Mouse (Mus musculus): Measurements from ENCODE around the gene Tomm20l. TPM values are rescaled to one million over a fixed set of nuclear protein-coding genes. Genes with fewer than 3 reads are reported as not detected.

The Tomm20l gene
- total and polyA plus RNA-seq, 3 experiments = 0.29 TPM; not detected in 2

GRCm38 (mm10) chr12:71113675-71114288 is 2.6 kb downstream of the Tomm20l start:
- peak; percentile 85 for TF ChIP-seq MYB (IDR thresholded peaks at IDR 0.05; ENCODE audit: low read depth, low read length)
- TF ChIP-seq MAX (IDR thresholded peaks at IDR 0.05; ENCODE audit: low read length) = peak; percentile 78
- no peak for TF ChIP-seq UBTF (IDR thresholded peaks at IDR 0.05; ENCODE audit: borderline replicate concordance, insufficient read depth, low read depth, low read length)
- peak in 1 of 2 experiments; percentile 63; a peak in 1 of 4 replicates for TF ChIP-seq POLR2A (IDR thresholded peaks at IDR 0.05; ENCODE audit: control insufficient read depth in 1 of 2, insufficient read depth in 1 of 2, low read depth in 1 of 2, low read length in 2 of 2, poor library complexity in 1 of 2)
- peak; percentile 79 for TF ChIP-seq MXI1 (IDR thresholded peaks at IDR 0.05; ENCODE audit: low read depth, low read length)
- peak; percentile 64 for TF ChIP-seq HCFC1 (IDR thresholded peaks at IDR 0.05; ENCODE audit: low read depth, low read length)
- TF ChIP-seq ETS1 (IDR thresholded peaks at IDR 0.05; ENCODE audit: low read depth, low read length) = peak; percentile 67; the same call in 1 of the 2 replicates
- TF ChIP-seq CHD1 (IDR thresholded peaks at IDR 0.05; ENCODE audit: low read depth, low read length) = 0 out of 2 replicates have a peak, but pooled peaks have one; percentile 25
- TF ChIP-seq MEF2A (IDR thresholded peaks at IDR 0.05; ENCODE audit: extremely low read depth, insufficient replicate concordance, low read depth, low read length, poor library complexity, severe bottlenecking) = no peak
- TF ChIP-seq MAZ (IDR thresholded peaks at IDR 0.05; ENCODE audit: low read depth, low read length) = peak; percentile 83; the same call in 1 of the 2 replicates
- peak; percentile 68; the same call in 1 of the 2 replicates for TF ChIP-seq ELF1 (IDR thresholded peaks at IDR 0.05; ENCODE audit: low read depth, low read length)
- TF ChIP-seq POLR2AphosphoS2 (IDR thresholded peaks at IDR 0.05; ENCODE audit: low read length) = peak; percentile 60; the same call in 1 of the 2 replicates
- TF ChIP-seq MYC (IDR thresholded peaks at IDR 0.05; ENCODE audit: low read depth, low read length) = peak; percentile 80; the same call in 1 of the 2 replicates
- peak; percentile 89 for TF ChIP-seq SIN3A (IDR thresholded peaks at IDR 0.05; ENCODE audit: low read length)
- TF ChIP-seq NELFE (IDR thresholded peaks at IDR 0.05; ENCODE audit: low read depth, low read length) = peak; percentile 66
- no peak for TF ChIP-seq E2F4 (IDR thresholded peaks at IDR 0.05; ENCODE audit: borderline replicate concordance, low read depth, low read length)
- TF ChIP-seq ZKSCAN1 (IDR thresholded peaks at IDR 0.05; ENCODE audit: low read depth, low read length) = no peak
- TF ChIP-seq RAD21 (IDR thresholded peaks at IDR 0.05; ENCODE audit: low read depth, low read length) = no peak
- TF ChIP-seq USF1 (IDR thresholded peaks at IDR 0.05; ENCODE audit: low read depth, low read length) = peak; percentile 63; the same call in 1 of the 2 replicates
- TF ChIP-seq TBP (IDR thresholded peaks at IDR 0.05; ENCODE audit: low read depth, low read length) = 0 out of 2 replicates have a peak, but pooled peaks have one; percentile 36
- TF ChIP-seq JUND (IDR thresholded peaks at IDR 0.05; ENCODE audit: low read depth, low read length) = no peak
- TF ChIP-seq EP300 (IDR thresholded peaks at IDR 0.05; ENCODE audit: low read depth in 1 of 2, low read length in 2 of 2) = peak in 1 of 2 experiments; percentile 72; a peak in 2 of 4 replicates
- no peak for TF ChIP-seq TCF12 (IDR thresholded peaks at IDR 0.05; ENCODE audit: low read depth, low read length)
- TF ChIP-seq TAL1 (IDR thresholded peaks at IDR 0.05; ENCODE audit: low read length) = no peak
- peak; percentile 76 for TF ChIP-seq ZMIZ1 (IDR thresholded peaks at IDR 0.05; ENCODE audit: low read depth, low read length)
- TF ChIP-seq SMC3 (IDR thresholded peaks at IDR 0.05; ENCODE audit: low read depth, low read length) = no peak
- peak; percentile 97 for DNase-seq (ENCODE audit: low read depth, low spot score)
- Histone ChIP-seq H3K27me3 (ENCODE audit: control insufficient read depth in 1 of 2, insufficient read depth in 2 of 2, low read length in 2 of 2) (no peaks in the 10 kb centered on the region), H3K36me3 (ENCODE audit: control insufficient read depth in 1 of 2, insufficient read depth in 2 of 2, low read length in 2 of 2) (peaks cover 0 to 6% of the 10 kb centered on the region in 2 experiments; a peak in 2 of 4 replicates), H3K9ac (ENCODE audit: control insufficient read depth, low read depth, low read length, poor library complexity, severe bottlenecking) (peak overlapping the region; percentile 60), H3K27ac (ENCODE audit: control insufficient read depth, low read depth, low read length) (peak overlapping the region; percentile 80), H3K4me3 (ENCODE audit: control insufficient read depth in 1 of 2, insufficient read depth in 1 of 2, low read depth in 2 of 2, low read length in 2 of 2) (peak overlapping the region; percentile 50 to 57), H3K9me3 (replicated peaks; ENCODE audit: insufficient read depth, low read length) (no peaks in the 10 kb centered on the region), H3K79me2 (ENCODE audit: control insufficient read depth, insufficient read depth, low read length, poor library complexity) (no peaks in the 10 kb centered on the region), H3K4me1 (ENCODE audit: control insufficient read depth in 1 of 2, insufficient read depth in 2 of 2, low read length in 2 of 2) (peaks cover 7 to 15% of the 10 kb centered on the region in 2 experiments)

All from MEL (cell line).